Mouse (Mus musculus): ENCODE measurements around the gene Parp16.

- TF ChIP-seq CTCF (IDR thresholded peaks at IDR 0.05; ENCODE audit: insufficient read depth, low read length) (no peak), POLR2A (IDR thresholded peaks at IDR 0.05; ENCODE audit: borderline replicate concordance, extremely low read depth, low read depth, low read length) (no peak)
Observed at GRCm38 (mm10) chr9:65152711-65153330, 42.3 kb upstream of the Parp16 start.
